Mouse (Mus musculus): Measurements from ENCODE around the gene Mrps7. TPM values are rescaled to one million over a fixed set of nuclear protein-coding genes. Genes with fewer than 3 reads are reported as not detected.
A peak's percentile ranks its signal among the peaks of the same experiment; 100 is the strongest.

Gene Mrps7
- 10 to 100 TPM; 67.0 to 69.9 TPM for total RNA-seq (2021)
- long read RNA-seq, experiment 1, transcript Mrps7-201 (5 exons, 1,962 nt): major isoform, 143 of 152 reads
- long read RNA-seq, experiment 1, partial matches to known transcripts: 2 of 152 reads
- long read RNA-seq, experiment 1, other reads (novel, unspliced or antisense): 6 of 152 reads
- long read RNA-seq, experiment 2, transcript Mrps7-201 (5 exons, 1,962 nt): major isoform, 110 of 115 reads
- long read RNA-seq, experiment 2, partial matches to known transcripts: 2 of 115 reads
- long read RNA-seq, experiment 2, other reads (novel, unspliced or antisense): 3 of 115 reads

- DNase-seq: peak; percentile 97
- intact Hi-C loops (cut with DNase I): loop anchor here (5.0 kb wide), 1 partner anchor 121 kb away; no protein-coding TSS in a partner anchor
Measured at GRCm38 (mm10) chr11:115603476-115604303, at the start of gene Mrps7, which contains the start of gene Gga3. Gene Mrps7, plus strand, starts transcription at chr11:115603925. Gene Gga3, minus strand, starts transcription at chr11:115604051.

GRCm38 (mm10) chr11:115555717-115556116 is 48.0 kb upstream of the Mrps7 start:
- no peak for DNase-seq
- intact Hi-C loops (cut with DNase I): no loop called here

- intact Hi-C loops (cut with DNase I): no loop called here
- no peak for DNase-seq
Measured at GRCm38 (mm10) chr11:115563406-115563805, 40.3 kb upstream of the Mrps7 start.

- DNase-seq: peak; percentile 97 to 98
- intact Hi-C loops (cut with DNase I): no loop called here
Measured at GRCm38 (mm10) chr11:115564064-115564809, 39.5 kb upstream of the Mrps7 start, which contains the start of gene Nup85. Gene Nup85, plus strand, starts transcription at chr11:115564434.

GRCm38 (mm10) chr11:115564961-115565360 is 38.8 kb upstream of the Mrps7 start:
- intact Hi-C loops (cut with DNase I): no loop called here
- no peak for DNase-seq

GRCm38 (mm10) chr11:115579080-115579479 is 24.6 kb upstream of the Mrps7 start:
- DNase-seq: no peak
- intact Hi-C loops (cut with DNase I): no loop called here

GRCm38 (mm10) chr11:115582913-115583606 is 20.7 kb upstream of the Mrps7 start:
- intact Hi-C loops (cut with DNase I): no loop called here
- DNase-seq: no peak

- no peak for DNase-seq
- intact Hi-C loops (cut with DNase I): no loop called here
Measured at GRCm38 (mm10) chr11:115584376-115585073, 19.2 kb upstream of the Mrps7 start.

- no peak for DNase-seq
- intact Hi-C loops (cut with DNase I): no loop called here
Measured at GRCm38 (mm10) chr11:115585573-115586100, 18.1 kb upstream of the Mrps7 start.

GRCm38 (mm10) chr11:115586403-115586802 is 17.3 kb upstream of the Mrps7 start:
- intact Hi-C loops (cut with DNase I): no loop called here
- DNase-seq: no peak

- intact Hi-C loops (cut with DNase I): no loop called here
- no peak for DNase-seq
Measured at GRCm38 (mm10) chr11:115587984-115588383, 15.7 kb upstream of the Mrps7 start.

GRCm38 (mm10) chr11:115590526-115591075 is 13.1 kb upstream of the Mrps7 start:
- intact Hi-C loops (cut with DNase I): no loop called here
- DNase-seq: no peak

GRCm38 (mm10) chr11:115595209-115595608 is 8.5 kb upstream of the Mrps7 start:
- DNase-seq: no peak
- intact Hi-C loops (cut with DNase I): no loop called here

- no peak for DNase-seq
- intact Hi-C loops (cut with DNase I): no loop called here
Measured at GRCm38 (mm10) chr11:115598309-115598708, 5.4 kb upstream of the Mrps7 start.

GRCm38 (mm10) chr11:115599722-115600121 is 4.0 kb upstream of the Mrps7 start:
- intact Hi-C loops (cut with DNase I): loop anchor here (5.0 kb wide), 1 partner anchor 117 kb away; no protein-coding TSS in a partner anchor
- no peak for DNase-seq

GRCm38 (mm10) chr11:115600743-115601142 is 3.0 kb upstream of the Mrps7 start:
- no peak for DNase-seq
- intact Hi-C loops (cut with DNase I): loop anchor here (5.0 kb wide), 1 partner anchor 118 kb away; no protein-coding TSS in a partner anchor

GRCm38 (mm10) chr11:115601174-115601573 is 2.6 kb upstream of the Mrps7 start:
- DNase-seq: no peak
- intact Hi-C loops (cut with DNase I): loop anchor here (5.0 kb wide), 1 partner anchor 119 kb away; no protein-coding TSS in a partner anchor

- intact Hi-C loops (cut with DNase I): loop anchor here (5.0 kb wide), 1 partner anchor 121 kb away; no protein-coding TSS in a partner anchor
- DNase-seq: no peak
Measured at GRCm38 (mm10) chr11:115603128-115603475, 623 bp upstream of the Mrps7 start.

GRCm38 (mm10) chr11:115604304-115604696 is 575 bp downstream of the Mrps7 start:
- no peak for DNase-seq
- intact Hi-C loops (cut with DNase I): loop anchor here (5.0 kb wide), 1 partner anchor 122 kb away; no protein-coding TSS in a partner anchor

Measured in heart, postnatal 14 days (tissue).